Mouse (Mus musculus): Measurements from ENCODE around the gene Ifna7.

DNA sequence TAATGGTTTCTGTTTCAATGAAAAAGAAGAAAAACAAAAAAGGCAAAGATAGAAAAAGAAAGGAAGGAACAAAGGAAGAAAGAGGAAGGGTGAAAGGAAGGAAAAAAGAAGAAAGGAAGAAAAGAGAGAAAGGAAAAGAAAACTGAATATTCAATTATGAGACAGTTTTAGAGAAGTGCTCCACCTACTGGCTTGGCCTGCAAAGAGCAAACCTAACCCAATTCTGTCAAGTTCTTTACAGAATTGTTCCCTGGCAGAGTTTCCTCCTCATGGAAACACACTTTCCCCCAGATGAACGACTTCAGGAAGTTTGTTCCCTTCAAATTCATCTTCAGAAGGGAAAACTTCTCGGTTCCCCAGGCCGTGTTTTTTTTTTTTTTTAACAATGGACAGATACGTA lies 7.0 kb downstream of the Ifna7 start:
- no peak for TF ChIP-seq CTCF (IDR thresholded peaks at IDR 0.05; ENCODE audit: low read depth, low read length)
- TF ChIP-seq POLR2A (IDR thresholded peaks at IDR 0.05; ENCODE audit: borderline replicate concordance, low read depth, low read length), result no peak

Measured in bone marrow macrophage, adult 2 months (primary cell).